Mouse (Mus musculus) liver, adult 2 months (tissue): Measurements from ENCODE around the gene Ngdn. TPM values are rescaled to one million over a fixed set of nuclear protein-coding genes. Genes with fewer than 3 reads are reported as not detected.
"Not testable (repeated sequence)": the region's sequence is repeated elsewhere in the genome, so short reads cannot be mapped to it uniquely, and the experiment has no call there.

Source experiments
- DNase-seq: peaks from one replicate; pipeline ENCODE4 v3.0.0-alpha.2; 2011; ENCODE audit warnings: low read depth, low spot score; ENCODE audit errors: extremely low read depth
- H3K27ac ChIP-seq: fragments of 200-500 bp; replicated peaks from 2 replicates; pipeline ENCODE4 v1.5.1; 2012; ENCODE audit warnings: low read depth, mild to moderate bottlenecking, control low read depth, inconsistent platforms, low read length; ENCODE audit not compliant: insufficient read depth
- H3K27me3 ChIP-seq: fragments of 200-500 bp; 2 replicates; pipeline ENCODE4 v1.6.1; 2012; ENCODE audit warnings: mild to moderate bottlenecking, moderate library complexity, low read length, inconsistent platforms; ENCODE audit not compliant: control insufficient read depth, insufficient read depth
- H3K36me3 ChIP-seq: fragments of 200-500 bp; 2 replicates; pipeline ENCODE4 v1.6.1; 2012; ENCODE audit warnings: low read length, inconsistent platforms; ENCODE audit not compliant: control insufficient read depth, insufficient read depth
- H3K4me1 ChIP-seq: fragments of 200-500 bp; 2 replicates; pipeline ENCODE4 v1.6.1; 2011; ENCODE audit warnings: low read length; ENCODE audit not compliant: control insufficient read depth, insufficient read depth
- H3K4me3 ChIP-seq: fragments of 200-500 bp; 2 replicates; pipeline ENCODE4 v1.5.1; 2011; ENCODE audit warnings: low read depth, mild to moderate bottlenecking, control low read depth, low read length, moderate library complexity; ENCODE audit not compliant: insufficient read depth
- H3K79me2 ChIP-seq: fragments of 200-500 bp; 2 replicates; pipeline ENCODE4 v1.6.1; 2012; ENCODE audit warnings: inconsistent platforms, mild to moderate bottlenecking, low read length, moderate library complexity; ENCODE audit not compliant: control insufficient read depth, insufficient read depth
- H3K9ac ChIP-seq: fragments of 200-500 bp; 2 replicates; pipeline ENCODE4 v1.6.1; 2012; ENCODE audit warnings: low read depth, mild to moderate bottlenecking, control low read depth, inconsistent platforms, low read length
- CTCF ChIP-seq: fragments of 200-500 bp; IDR thresholded peaks from 2 replicates; pipeline ENCODE4 v1.5.1; 2011; ENCODE audit warnings: low read depth, low read length, control low read depth
- POLR2A ChIP-seq: fragments of 200-500 bp; IDR thresholded peaks from 2 replicates; pipeline ENCODE4 v1.6.1; 2011; ENCODE audit warnings: low read length, control low read depth; ENCODE audit not compliant: insufficient read depth; ENCODE audit errors: extremely low read depth
- WGBS: fragments of 180-500 bp; shearing (Covaris S2); methylation state at CpG from one replicate; pipeline ENCODE4 v1.1.7; 2018; 5-methylcytosine and 5-hydroxymethylcytosine counted together
- polyA plus RNA-seq: library from polyadenylated mRNA; depleted of rRNA; stranded (reverse); fragments of >200 nt; gene quantifications from 2 replicates; pipeline ENCODE4 v1.2.3, GENCODE M21; 2012
- total RNA-seq: library from RNA; depleted of rRNA; stranded (reverse); fragments of >200 nt; gene quantifications from 2 replicates; pipeline ENCODE4 v1.2.3, GENCODE M21; 2014

The Ngdn gene
- total and polyA plus RNA-seq, 2 experiments, result 8.1 to 26.9 TPM

- DNase-seq, result no peak
These were observed 12.0 kb downstream of the Ngdn start for GRCm38 (mm10) chr14:55027251-55027650.

GRCm38 (mm10) chr14:55027653-55028052 lies 12.4 kb downstream of the Ngdn start:
- H3K4me3 ChIP-seq, result no peak overlapping the region
- DNase-seq, result no peak
- WGBS, result 58% methylated on average over 6 of the region's 6 CpGs

More at GRCm38 (mm10) chr14:55027251-55027650, 12.0 kb downstream of the Ngdn start:
- Histone ChIP-seq H3K27ac (no peak overlapping the region), H3K27me3 (no peaks in the 10 kb centered on the region), H3K9ac (no peak overlapping the region), H3K4me1 (no peaks in the 10 kb centered on the region), H3K36me3 (peaks cover 23% of the 10 kb centered on the region), H3K4me3 (no peak overlapping the region), H3K79me2 (no peaks in the 10 kb centered on the region)
- WGBS, result 41% methylated on average over 5 of the region's 5 CpGs
- TF ChIP-seq CTCF, result no peak
- no peak for TF ChIP-seq POLR2A

GRCm38 (mm10) chr14:55028333-55028835 lies 13.1 kb downstream of the Ngdn start:
- Histone ChIP-seq H3K9ac (no peak overlapping the region), H3K79me2 (no peaks in the 10 kb centered on the region), H3K27ac (no peak overlapping the region), H3K4me3 (no peak overlapping the region), H3K4me1 (no peaks in the 10 kb centered on the region), H3K27me3 (no peaks in the 10 kb centered on the region), H3K36me3 (peaks cover 14% of the 10 kb centered on the region)
- 64% methylated on average over 5 of the region's 5 CpGs for WGBS
- TF ChIP-seq POLR2A (no peak), CTCF (no peak)
- DNase-seq, result no peak

More at GRCm38 (mm10) chr14:55027653-55028052, 12.4 kb downstream of the Ngdn start:
- no peaks in the 10 kb centered on the region for H3K4me1 ChIP-seq
- no peak overlapping the region for H3K9ac ChIP-seq
- peaks cover 20% of the 10 kb centered on the region for H3K36me3 ChIP-seq
- no peak overlapping the region for H3K27ac ChIP-seq
- no peaks in the 10 kb centered on the region for H3K79me2 ChIP-seq
- H3K27me3 ChIP-seq, result no peaks in the 10 kb centered on the region
- no peak for TF ChIP-seq POLR2A
- TF ChIP-seq CTCF, result 0 out of 2 replicates have a peak, but pooled peaks have one; percentile 8

- Histone ChIP-seq H3K27me3 (no peaks in the 10 kb centered on the region), H3K9ac (no peak overlapping the region), H3K27ac (no peak overlapping the region), H3K4me3 (no peak overlapping the region), H3K4me1 (no peaks in the 10 kb centered on the region), H3K79me2 (no peaks in the 10 kb centered on the region), H3K36me3 (peaks cover 11% of the 10 kb centered on the region; the same call in 1 of the 2 replicates)
- 30% methylated on average over 11 of the region's 11 CpGs for WGBS
- TF ChIP-seq POLR2A (no peak), CTCF (peak; percentile 69)
- DNase-seq, result peak; percentile 18
These were observed 13.9 kb downstream of the Ngdn start for GRCm38 (mm10) chr14:55029034-55029698.

- 75% methylated on average over 19 of the region's 19 CpGs for WGBS
- no peak overlapping the region for H3K27ac ChIP-seq
- TF ChIP-seq POLR2A (no peak), CTCF (no peak)
- H3K79me2 ChIP-seq, result no peaks in the 10 kb centered on the region
- no peaks in the 10 kb centered on the region for H3K4me1 ChIP-seq
- no peaks in the 10 kb centered on the region for H3K36me3 ChIP-seq
- H3K27me3 ChIP-seq, result no peaks in the 10 kb centered on the region
- DNase-seq, result no peak
- H3K9ac ChIP-seq, result no peak overlapping the region
- no peak overlapping the region for H3K4me3 ChIP-seq
These were observed 17.5 kb downstream of the Ngdn start for GRCm38 (mm10) chr14:55032695-55033225.

- H3K36me3 ChIP-seq, H3K27ac ChIP-seq, H3K9ac ChIP-seq, H3K79me2 ChIP-seq, H3K27me3 ChIP-seq, DNase-seq, H3K4me3 ChIP-seq, H3K4me1 ChIP-seq: not testable (repeated sequence)
- WGBS, result 80% methylated on average over 2 of the region's 2 CpGs
These were observed 28.4 kb downstream of the Ngdn start for GRCm38 (mm10) chr14:55043694-55044093.
